Mouse (Mus musculus) lung, adult 2 months (tissue): ENCODE results near the gene Ldah. TPM values are rescaled to one million over a fixed set of nuclear protein-coding genes. Genes with fewer than 3 reads are reported as not detected.

ENCODE experiments used
- DNase-seq: peaks from one replicate; pipeline ENCODE4 v3.0.0; 2022
- H3K4me1 ChIP-seq: fragments of 200-500 bp; 2 replicates; pipeline ENCODE4 v1.6.1; 2011; ENCODE audit warnings: low read length; ENCODE audit not compliant: control insufficient read depth, insufficient read depth
- H3K4me3 ChIP-seq: fragments of 200-500 bp; replicated peaks from 2 replicates; pipeline ENCODE3; 2011; ENCODE audit warnings: low read depth, mild to moderate bottlenecking, control low read depth, low read length; ENCODE audit errors: extremely low read depth
- CTCF ChIP-seq: fragments of 200-500 bp; IDR thresholded peaks from 2 replicates; pipeline ENCODE4 v1.5.1; 2011; ENCODE audit warnings: mild to moderate bottlenecking, low read length, control low read depth; ENCODE audit not compliant: insufficient read depth
- POLR2A ChIP-seq: fragments of 200-500 bp; IDR thresholded peaks from 2 replicates; pipeline ENCODE4 v1.6.1; 2011; ENCODE audit warnings: low read depth, mild to moderate bottlenecking, control low read depth, low read length, borderline replicate concordance; ENCODE audit errors: extremely low read depth
- WGBS: fragments of 180-500 bp; shearing (Covaris S2); methylation state at CpG from one replicate; pipeline ENCODE4 v1.1.7; 2018; 5-methylcytosine and 5-hydroxymethylcytosine counted together
- polyA plus RNA-seq: library from polyadenylated mRNA; depleted of rRNA; stranded (reverse); fragments of >200 nt; gene quantifications from 2 replicates; pipeline ENCODE4 v1.2.3, GENCODE M21; 2012

Ldah gene
- polyA plus RNA-seq, 1 experiment: 33.1 TPM

DNA sequence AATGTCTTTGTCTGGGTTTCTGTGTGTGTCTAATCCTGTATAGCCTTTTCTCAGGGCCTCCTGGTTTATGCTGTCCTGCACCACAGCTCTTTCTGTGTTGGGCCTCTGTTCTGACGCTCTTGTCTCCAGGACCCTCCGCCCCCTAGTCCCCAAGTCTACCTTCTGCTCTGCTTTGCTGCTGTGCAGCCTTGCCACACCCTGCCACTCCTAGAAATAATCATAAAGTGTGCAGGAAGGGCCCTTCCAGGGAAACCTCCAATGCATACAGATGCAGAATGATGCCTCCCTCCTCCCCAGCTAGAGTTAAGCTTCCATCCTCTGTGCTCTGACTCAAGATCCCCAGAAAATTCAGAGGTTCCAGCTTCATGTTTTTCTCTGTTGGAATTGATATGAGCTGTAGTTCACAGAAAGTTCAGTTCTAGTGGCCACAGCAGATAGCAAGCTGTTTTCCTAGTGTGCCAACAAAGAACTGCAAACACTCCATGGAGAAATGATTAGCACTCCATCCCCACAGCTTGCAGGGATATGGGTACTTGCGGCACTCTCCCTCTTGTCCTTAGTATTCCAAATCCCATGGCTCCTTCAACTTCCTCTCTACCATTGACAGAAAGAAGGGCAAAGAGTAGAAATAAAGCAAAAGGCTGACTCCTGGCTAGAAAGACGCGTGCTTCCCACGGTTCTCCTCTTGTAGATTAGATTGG lies 65.7 kb downstream of the Ldah start:
- DNase-seq: no peak
- no peak overlapping the region for H3K4me3 ChIP-seq
- 69% methylated on average over 6 of the region's 6 CpGs for WGBS
- no peak for TF ChIP-seq POLR2A
- no peak for TF ChIP-seq CTCF
- H3K4me1 ChIP-seq: peaks cover 2% of the 10 kb centered on the region; the same call in 1 of the 2 replicates

DNA sequence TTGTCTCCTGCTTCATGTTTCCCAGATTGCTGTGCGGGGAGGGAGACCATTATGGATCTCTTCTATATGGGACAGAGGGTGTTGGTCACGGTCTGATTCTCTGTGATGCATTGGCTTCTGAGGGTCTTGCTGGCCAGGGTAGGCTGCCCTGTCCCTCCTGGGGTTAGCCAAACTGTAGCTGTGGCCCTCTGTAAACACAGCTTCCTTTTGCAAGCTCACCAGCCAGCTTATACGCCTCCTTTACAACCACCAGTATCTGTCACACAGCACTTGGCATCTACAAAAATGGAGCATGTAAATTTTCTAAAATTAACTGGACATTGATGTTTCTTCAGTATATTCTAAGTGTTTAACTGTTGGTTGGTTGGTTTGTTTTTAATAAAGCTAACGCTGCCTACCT lies 67.5 kb downstream of the Ldah start:
- TF ChIP-seq POLR2A: no peak
- TF ChIP-seq CTCF: no peak
- WGBS: 80% methylated on average over 4 of the region's 4 CpGs
- Histone ChIP-seq H3K4me1 (peaks cover 2% of the 10 kb centered on the region; the same call in 1 of the 2 replicates), H3K4me3 (no peak overlapping the region)
- DNase-seq: no peak

DNA sequence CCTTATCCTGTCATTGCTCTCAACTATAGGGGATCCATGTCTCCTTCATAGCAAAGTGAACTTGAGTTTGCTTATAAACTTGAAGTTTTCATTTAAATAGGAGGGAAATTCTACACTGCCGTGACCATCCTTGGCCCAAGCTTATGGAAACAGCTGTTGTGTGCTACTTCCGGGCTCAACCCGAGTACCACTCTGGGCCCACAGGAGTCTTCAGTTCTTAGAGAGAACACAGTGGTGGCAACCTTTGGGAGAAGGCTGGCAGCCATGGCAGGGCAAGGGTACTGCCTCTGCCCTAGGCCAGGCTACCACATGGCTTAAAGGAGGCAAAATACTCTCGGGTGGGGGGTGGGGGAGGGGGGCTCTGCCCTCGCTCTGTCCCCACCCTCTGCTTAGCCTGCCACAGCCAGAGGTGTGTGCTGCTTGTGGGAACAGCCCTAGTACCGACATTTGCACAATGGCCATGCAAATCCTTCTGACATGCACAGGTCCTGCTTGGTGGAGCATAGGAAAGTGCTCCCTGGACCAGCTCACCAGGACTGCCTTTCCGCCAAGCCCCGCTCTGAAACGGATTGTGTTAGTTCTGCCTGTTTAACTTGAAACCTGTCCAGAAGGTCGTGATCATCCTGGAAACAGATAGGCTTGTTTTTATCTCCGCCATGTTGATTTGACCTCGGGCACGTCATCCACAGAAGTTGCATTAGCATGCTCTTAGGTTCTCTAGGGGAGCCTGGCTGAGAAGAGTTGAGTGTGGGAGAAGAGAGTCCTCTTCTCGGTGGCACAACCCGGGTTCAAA lies 73.5 kb downstream of the Ldah start:
- no peak for TF ChIP-seq POLR2A
- TF ChIP-seq CTCF: no peak
- 85% methylated on average over 15 of the region's 15 CpGs for WGBS
- H3K4me3 ChIP-seq: no peak overlapping the region
- no peaks in the 10 kb centered on the region for H3K4me1 ChIP-seq
- no peak for DNase-seq

- no peaks in the 10 kb centered on the region for H3K4me1 ChIP-seq
- TF ChIP-seq POLR2A (no peak), CTCF (peak; percentile 25; the same call in 1 of the 2 replicates)
- 59% methylated on average over 3 of the region's 3 CpGs for WGBS
- H3K4me3 ChIP-seq: no peak overlapping the region
- no peak for DNase-seq
Measured at GRCm38 (mm10) chr12:8287970-8288369, 80.1 kb downstream of the Ldah start.

DNA sequence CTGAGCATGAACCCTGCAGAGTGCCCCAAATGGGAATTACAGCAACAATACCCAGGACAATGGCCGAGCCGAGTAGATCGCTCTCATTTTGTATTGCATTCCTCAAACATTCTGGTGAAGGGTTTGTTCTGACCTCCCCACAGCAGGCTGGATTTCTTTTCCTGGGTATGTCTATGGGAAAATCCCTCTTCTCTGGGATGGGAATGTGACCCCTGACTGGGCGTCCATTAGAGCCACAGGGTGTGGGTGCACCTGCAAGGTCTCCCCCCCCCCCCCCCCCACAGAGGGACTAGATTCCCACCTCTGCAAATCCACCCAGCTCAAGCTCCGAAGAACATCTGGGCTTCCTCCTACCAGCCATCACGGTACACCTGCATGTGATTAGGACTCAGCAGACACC lies 81.2 kb downstream of the Ldah start:
- WGBS: 92% methylated on average over 6 of the region's 6 CpGs
- TF ChIP-seq CTCF (no peak), POLR2A (no peak)
- no peaks in the 10 kb centered on the region for H3K4me1 ChIP-seq
- H3K4me3 ChIP-seq: no peak overlapping the region
- no peak for DNase-seq

DNA sequence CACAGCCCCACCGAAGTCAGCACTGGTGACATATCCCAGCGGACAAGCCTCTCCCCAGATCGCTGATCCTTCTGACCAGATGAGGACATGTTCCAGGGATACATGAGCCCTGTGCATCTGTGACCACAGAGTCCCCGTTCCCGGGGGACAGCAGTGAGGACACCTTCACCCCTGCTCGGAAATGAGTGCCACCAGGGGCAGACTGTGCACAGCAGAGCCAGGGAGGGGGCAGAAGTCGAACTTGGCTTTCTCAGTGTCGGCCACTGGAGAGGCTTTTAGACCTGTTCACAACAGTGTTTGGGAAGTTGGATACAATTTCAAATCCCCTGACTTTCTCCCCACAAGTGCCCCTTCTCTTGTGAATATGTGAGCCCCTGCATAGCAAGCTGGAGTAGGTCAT lies 81.6 kb downstream of the Ldah start:
- no peaks in the 10 kb centered on the region for H3K4me1 ChIP-seq
- 91% methylated on average over 8 of the region's 8 CpGs for WGBS
- H3K4me3 ChIP-seq: no peak overlapping the region
- DNase-seq: no peak
- no peak for TF ChIP-seq CTCF
- TF ChIP-seq POLR2A: no peak

- TF ChIP-seq CTCF (no peak), POLR2A (no peak)
- 71% methylated on average over 15 of the region's 15 CpGs for WGBS
- no peak for DNase-seq
- no peak overlapping the region for H3K4me3 ChIP-seq
- H3K4me1 ChIP-seq: no peaks in the 10 kb centered on the region
Measured at GRCm38 (mm10) chr12:8291157-8291853, 83.4 kb downstream of the Ldah start.

DNA sequence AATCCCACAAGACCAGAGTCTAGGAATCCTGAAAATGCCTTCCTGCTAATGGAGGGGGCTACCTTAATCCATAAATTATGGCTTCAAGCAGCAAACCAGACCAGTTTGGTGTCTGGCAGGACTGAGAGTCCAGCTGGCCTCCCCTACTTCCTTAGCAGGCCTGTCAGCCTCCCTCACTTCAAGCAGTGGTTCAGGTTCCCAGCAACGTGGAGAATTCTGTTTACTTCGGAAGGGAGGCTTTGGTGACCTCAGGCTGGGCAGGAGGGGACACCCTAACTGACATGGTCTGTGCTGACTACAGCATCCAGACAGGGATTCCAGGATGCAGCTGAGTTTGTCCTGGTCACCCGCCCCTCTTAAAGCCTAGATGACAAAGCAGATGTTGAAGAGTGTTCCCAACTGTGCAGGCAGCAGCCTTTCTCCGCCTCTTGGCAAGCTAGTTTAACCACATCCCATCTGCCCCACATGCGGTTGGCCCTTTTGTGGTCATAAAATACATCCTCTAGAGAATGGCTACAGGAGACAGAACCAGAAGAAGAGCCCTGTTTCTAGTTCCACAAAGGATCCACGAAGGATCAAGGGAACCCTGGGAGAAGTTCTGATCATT lies 87.5 kb downstream of the Ldah start:
- peaks cover 5% of the 10 kb centered on the region for H3K4me1 ChIP-seq
- no peak overlapping the region for H3K4me3 ChIP-seq
- WGBS: 37% methylated on average over 6 of the region's 6 CpGs
- TF ChIP-seq POLR2A (no peak), CTCF (no peak)
- DNase-seq: no peak

- Histone ChIP-seq H3K4me1 (peaks cover 5% of the 10 kb centered on the region), H3K4me3 (no peak overlapping the region)
- DNase-seq: no peak
- TF ChIP-seq POLR2A: no peak
- TF ChIP-seq CTCF: no peak
- WGBS: 77% methylated on average over 2 of the region's 2 CpGs
Measured at GRCm38 (mm10) chr12:8296154-8296553, 88.2 kb downstream of the Ldah start.
